Mouse (Mus musculus) right cerebral cortex, postnatal 25 days (tissue): ENCODE measurements at regions not wholly inside any gene's neighbourhood (a gene's known extent, or its start where the extent isn't known, plus 50 kb on each side); places are given as distances from the start of the nearest gene placed in this dataset.
A peak's percentile ranks its signal among the peaks of the same experiment; 100 is the strongest.
"Not testable (repeated sequence)": the region's sequence is repeated elsewhere in the genome, so short reads cannot be mapped to it uniquely, and the experiment has no call there.

ENCODE experiments used
- DNase-seq: peaks from one replicate; pipeline ENCODE4 v3.0.0; 2022

DNA sequence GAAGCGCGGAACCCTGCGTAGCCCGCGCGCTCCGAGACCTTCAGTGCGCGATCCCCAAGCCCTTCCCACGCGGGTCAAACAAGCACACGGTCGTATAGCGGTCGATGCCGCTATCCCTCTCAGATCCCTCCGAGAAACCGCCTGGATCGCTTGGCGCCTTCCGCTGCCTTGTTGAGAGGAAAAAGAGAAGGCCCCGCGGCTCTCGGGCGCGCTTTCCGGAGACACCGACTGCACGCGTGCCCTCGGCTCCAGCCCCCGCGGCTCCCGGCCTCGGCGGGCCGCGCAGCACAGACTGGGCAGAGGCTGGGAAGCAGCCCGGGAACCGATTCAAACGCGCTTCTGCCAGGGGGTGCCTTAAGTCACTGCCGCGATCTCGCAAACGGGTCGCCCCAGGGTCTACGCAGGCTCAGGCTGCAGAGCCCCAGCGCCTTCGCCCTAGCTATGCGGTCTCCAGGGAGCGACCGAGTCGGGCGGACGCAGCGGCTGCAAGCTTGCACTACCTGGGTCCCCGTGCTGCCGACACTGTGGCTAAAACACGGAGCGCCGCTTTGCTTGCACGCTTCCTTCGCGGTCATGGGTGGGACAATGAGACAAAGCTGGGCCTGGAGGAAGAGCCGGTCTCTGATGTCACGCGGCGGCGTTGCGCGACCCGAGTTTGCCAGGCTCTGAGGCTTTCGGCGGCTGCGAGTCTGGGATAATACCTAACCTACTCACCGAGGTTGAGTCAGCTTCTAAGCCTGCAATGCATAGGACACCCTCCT is 87.3 kb downstream of the Crisp4 start:
- DNase-seq: peak; percentile 43

DNA sequence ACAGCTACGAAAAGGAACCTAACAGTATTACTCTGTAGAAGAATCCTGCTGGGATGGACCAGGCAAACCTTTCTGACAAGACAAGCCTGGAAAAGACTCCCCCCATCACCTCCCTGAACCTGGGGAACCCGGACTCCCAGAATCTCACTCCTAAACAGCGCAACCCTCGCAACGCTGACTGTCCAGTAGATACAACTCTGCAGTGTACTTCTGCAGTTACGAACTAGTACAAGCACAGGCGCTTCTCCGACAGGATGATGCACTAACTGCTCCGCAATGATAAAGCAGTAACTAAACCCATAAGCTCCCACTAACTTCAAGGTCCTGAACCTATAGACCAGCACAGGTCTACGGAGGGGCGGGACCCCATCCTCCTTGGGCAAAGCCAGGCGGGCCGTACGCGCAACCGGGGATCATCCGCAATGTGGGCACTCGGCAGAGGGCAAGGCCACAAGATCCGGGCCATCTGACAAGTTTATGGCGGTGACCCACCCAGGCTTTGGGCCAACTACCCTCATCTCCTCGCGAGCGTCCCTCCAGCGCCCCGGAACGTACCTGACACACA is 88.0 kb downstream of the Crisp4 start:
- DNase-seq: peak; percentile 8

DNA sequence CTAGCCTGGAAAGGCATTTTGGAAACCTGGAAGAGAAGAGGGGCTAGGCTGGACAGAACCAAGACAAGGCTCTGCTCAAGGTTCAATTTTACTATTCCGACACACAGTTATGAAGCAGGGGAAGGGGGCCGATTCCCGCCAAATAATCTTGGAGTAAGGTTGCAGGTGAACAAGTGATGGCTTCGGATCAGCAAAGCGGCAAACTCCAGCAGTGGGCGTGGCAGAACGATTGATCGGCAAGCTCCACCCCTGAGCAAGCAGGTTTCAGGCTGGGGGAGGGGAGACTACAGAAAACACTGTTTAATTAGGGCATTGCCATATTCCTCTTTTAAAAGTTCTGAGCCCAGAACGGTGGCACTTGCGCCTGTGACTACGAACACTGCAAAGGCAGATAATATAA is 88.7 kb downstream of the Crisp4 start:
- DNase-seq: not testable (repeated sequence)

DNA sequence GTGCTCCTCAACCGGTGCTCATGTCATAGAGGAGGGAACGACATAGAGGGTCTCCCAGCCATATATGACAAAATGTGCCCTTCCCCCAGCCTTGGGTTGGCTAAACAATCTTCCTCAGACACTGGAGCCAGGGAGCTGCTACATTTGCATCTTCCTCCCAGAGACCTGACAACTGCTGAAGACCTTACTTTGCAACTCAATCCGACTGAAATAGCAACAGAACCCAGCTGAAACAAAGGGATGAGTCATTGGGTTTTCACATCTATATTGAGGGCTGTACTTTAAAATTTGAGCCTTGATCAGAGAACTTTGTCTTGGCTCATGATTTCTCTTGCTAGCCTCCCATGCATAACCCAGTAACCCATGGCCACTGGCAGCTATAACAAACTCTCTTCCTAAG is 115.5 kb downstream of the Crisp4 start:
- no peak for DNase-seq

DNA sequence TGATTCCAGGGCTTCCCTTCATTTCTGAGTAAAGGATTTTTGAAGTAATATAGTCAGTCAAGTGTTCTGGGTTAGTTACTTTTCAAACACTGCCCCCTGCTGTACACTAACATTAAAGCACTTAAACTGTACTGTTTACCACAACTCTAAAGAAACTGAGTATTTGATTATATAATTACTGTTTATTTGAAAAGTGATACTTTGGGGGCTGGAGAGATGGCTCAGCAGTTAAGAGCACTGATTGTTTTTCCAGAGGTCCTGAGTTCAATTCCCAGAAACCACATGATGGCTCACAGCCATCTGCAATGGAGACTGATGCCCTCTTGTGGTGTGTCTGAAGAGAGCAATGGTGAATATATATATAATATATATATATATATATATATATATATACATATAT is 132.8 kb downstream of the Crisp4 start:
- DNase-seq: not testable (repeated sequence)

DNA sequence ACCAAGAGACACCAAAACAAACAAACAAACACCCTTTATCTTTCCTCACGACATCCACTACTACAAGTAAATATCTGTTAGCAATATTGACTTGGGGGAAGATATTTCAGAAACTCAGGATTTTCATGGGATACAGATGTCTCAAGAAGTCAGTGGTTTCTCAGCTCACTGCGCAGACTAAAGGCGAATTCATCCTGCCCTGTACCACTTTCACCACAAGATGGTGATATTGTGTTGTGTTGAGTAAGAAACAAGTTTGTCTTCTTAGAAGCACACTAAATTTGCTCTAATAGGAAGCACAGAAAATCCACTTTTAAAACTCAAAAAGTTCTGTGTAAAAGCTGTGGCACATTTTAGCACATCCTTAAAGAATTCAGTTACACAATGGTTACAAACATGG is 165.1 kb downstream of the Crisp4 start:
- DNase-seq: no peak

DNA sequence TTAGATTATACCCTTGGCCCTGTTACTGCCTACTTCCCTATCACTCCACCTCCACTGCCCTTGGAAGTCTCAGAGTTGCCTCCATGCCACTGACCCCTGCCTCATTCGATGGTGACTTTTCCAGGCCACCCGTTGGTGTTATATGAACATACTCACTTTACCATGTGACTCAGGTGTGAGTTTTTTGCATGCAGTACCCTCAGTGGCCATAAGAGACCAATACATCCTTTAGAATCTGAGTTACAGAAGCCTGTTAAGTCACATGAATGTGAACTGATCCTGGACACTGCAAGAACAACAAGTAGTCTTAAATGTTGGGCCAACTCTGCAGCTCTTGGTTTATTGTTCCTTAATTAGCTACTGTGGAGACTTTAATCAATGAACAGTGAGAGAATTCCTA is 167.6 kb downstream of the Crisp4 start:
- no peak for DNase-seq

DNA sequence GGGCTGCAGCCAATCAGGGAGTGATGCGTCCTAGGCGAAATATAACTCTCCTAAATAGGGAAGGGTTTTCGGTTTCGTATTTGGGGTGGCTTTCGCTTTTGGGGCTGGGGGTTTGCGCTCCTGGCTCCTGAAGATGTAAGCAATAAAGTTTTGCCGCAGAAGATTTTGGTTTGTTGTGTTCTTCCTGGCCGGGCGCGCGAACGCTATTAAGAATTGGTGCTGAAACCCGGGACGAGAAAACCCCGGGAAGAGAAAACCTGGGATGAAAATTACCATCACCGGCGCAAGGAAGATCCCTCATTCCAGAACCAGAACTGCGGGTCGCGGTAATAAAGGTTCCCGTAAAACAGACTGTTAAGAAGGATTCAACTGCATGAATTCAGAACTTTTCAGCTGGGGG is 188.8 kb downstream of the Crisp4 start:
- not testable (repeated sequence) for DNase-seq

DNA sequence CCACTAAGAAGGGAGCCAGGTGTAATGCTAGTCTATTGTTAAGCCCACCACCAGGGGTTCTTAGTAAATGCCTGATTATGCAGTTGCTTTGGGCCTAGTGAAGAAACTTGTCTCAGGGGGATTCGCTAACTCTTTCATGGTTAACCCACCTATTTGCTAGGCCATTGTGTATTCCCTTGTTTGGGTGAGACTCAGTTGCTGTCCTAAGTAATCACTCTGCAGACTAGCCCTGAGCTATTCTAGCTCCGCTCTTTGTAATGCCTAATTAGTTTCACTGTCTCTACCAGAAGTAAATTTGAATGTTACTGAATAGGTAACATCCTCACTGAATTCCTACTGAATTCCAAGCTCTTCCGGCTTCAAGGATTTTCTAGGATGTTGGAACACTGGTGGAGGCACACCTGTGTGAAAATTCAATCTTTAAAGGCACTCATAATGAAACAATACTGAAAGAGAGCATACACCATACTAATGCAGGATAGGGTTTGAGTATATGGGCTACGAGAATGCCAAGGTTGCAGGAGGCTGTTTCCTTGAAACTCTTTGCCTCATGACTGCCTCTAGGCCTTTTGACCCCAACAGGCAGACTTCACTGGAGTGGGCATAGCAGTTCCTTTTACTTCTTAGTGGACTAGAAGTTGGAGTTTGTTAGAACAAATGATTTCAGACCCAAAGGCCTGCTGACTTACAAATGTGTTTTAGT is 213.4 kb downstream of the Crisp4 start:
- DNase-seq: not testable (repeated sequence)
